Mouse (Mus musculus) cerebellum, adult 2 months (tissue): ENCODE measurements at regions not wholly inside any gene's neighbourhood (a gene's known extent, or its start where the extent isn't known, plus 50 kb on each side); places are given as distances from the start of the nearest gene placed in this dataset.
A peak's percentile ranks its signal among the peaks of the same experiment; 100 is the strongest.

Source experiments
- DNase-seq, 2 experiments: peaks; one replicate each; pipeline ENCODE4 v3.0.0; 2021
- H3K27ac ChIP-seq: fragments of 200-500 bp; 2 replicates; pipeline ENCODE4 v1.5.1; 2012; ENCODE audit warnings: low read length, control low read depth, inconsistent platforms; ENCODE audit not compliant: insufficient read depth
- H3K27me3 ChIP-seq: fragments of 200-500 bp; 2 replicates; pipeline ENCODE4 v1.6.1; 2012; ENCODE audit warnings: inconsistent platforms, mild to moderate bottlenecking, low read length, moderate library complexity; ENCODE audit not compliant: control insufficient read depth, insufficient read depth
- H3K4me1 ChIP-seq: fragments of 200-500 bp; 2 replicates; pipeline ENCODE4 v1.6.1; 2011; ENCODE audit warnings: low read length; ENCODE audit not compliant: control insufficient read depth, insufficient read depth
- H3K4me3 ChIP-seq: fragments of 200-500 bp; replicated peaks from 2 replicates; pipeline ENCODE3; 2011; ENCODE audit warnings: mild to moderate bottlenecking, low read depth, low read length, control low read depth; ENCODE audit not compliant: insufficient read depth
- CTCF ChIP-seq: fragments of 200-500 bp; IDR thresholded peaks from 2 replicates; pipeline ENCODE4 v1.5.1; 2011; ENCODE audit warnings: low read depth, mild to moderate bottlenecking, control low read depth, low read length, moderate library complexity, borderline replicate concordance; ENCODE audit not compliant: insufficient read depth
- POLR2A ChIP-seq: fragments of 200-500 bp; IDR thresholded peaks from 2 replicates; pipeline ENCODE4 v1.6.1; 2011; ENCODE audit warnings: low read length, control low read depth, borderline replicate concordance; ENCODE audit not compliant: insufficient read depth
- WGBS: fragments of 180-500 bp; shearing (Covaris S2); methylation state at CpG from one replicate; pipeline ENCODE4 v1.1.7; 2018; 5-methylcytosine and 5-hydroxymethylcytosine counted together

DNA sequence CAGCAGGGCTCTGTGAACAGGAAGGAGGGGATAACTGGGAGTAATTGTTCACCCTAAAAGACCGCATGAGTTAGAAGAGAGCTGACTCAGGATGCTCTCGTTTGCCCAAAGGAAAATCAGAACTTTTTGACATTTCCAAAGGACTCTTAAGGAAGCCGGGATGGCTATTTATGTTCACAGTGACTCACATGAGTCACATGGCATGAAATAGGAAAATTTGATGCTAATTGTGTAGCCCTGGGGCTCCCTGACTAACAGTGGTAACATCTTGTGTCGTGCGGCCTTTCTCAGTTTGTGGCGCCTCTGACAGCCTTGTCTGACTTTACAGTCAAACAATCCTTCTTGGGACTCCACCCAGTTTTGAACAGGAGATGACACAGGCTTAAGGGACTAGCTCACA, 51.9 kb upstream of the Cacna1a start:
- H3K4me1 ChIP-seq, result peaks cover 8% of the 10 kb centered on the region; the same call in 1 of the 2 replicates
- peak in 1 of 2 experiments; percentile 34 for DNase-seq
- H3K27ac ChIP-seq, result no peak overlapping the region
- H3K4me3 ChIP-seq, result no peak overlapping the region
- H3K27me3 ChIP-seq, result no peaks in the 10 kb centered on the region
- no peak for TF ChIP-seq CTCF
- TF ChIP-seq POLR2A, result no peak
- 68% methylated on average over 6 of the region's 6 CpGs for WGBS

DNA sequence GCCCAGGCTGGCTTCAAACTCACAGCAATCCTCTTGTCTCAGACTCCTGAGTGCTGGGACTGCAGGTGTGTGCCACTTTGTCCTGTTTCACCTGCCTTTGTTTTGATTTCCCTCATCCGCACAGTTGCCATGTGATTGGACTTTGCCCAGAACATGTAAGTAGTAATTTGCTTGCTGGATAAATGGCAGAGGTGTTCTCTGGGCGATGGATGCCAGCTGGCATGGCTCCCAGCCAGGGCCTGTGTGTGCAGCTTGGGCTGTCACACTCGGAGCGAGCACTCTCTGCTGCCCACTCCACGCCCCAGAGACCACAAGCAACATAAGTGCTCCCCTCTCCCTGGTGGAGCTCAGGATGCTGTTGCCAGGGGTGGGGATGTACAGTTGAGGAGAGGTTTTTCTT, 53.9 kb upstream of the Cacna1a start:
- Histone ChIP-seq H3K4me1 (no peaks in the 10 kb centered on the region), H3K27me3 (no peaks in the 10 kb centered on the region), H3K27ac (no peak overlapping the region), H3K4me3 (no peak overlapping the region)
- DNase-seq, result peak in 1 of 2 experiments; percentile 45
- TF ChIP-seq POLR2A (no peak), CTCF (no peak)
- WGBS, result 30% methylated on average over 5 of the region's 5 CpGs

DNA sequence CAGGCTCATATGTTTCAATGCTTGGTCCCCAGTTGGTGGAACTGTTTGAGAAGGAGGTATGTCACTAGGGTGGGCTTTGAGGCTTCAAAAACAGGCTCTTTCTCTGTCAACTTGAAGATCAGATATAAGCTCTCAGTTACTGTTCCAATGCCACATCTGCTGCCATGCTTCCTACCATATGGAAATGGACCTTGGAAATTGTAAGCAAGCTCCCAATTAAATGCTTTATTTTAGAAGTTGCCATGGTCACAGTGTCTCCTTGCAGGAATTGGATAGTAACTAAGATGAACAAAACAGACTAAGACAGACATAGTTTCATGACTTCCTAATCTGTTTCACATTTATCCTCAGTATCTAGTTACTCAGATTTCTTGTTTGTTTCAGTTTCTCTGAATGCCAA, 56.7 kb upstream of the Cacna1a start:
- TF ChIP-seq CTCF (no peak), POLR2A (no peak)
- no peaks in the 10 kb centered on the region for H3K27me3 ChIP-seq
- no peak overlapping the region for H3K4me3 ChIP-seq
- H3K4me1 ChIP-seq, result no peaks in the 10 kb centered on the region
- no peak overlapping the region for H3K27ac ChIP-seq
- DNase-seq, result no peak

DNA sequence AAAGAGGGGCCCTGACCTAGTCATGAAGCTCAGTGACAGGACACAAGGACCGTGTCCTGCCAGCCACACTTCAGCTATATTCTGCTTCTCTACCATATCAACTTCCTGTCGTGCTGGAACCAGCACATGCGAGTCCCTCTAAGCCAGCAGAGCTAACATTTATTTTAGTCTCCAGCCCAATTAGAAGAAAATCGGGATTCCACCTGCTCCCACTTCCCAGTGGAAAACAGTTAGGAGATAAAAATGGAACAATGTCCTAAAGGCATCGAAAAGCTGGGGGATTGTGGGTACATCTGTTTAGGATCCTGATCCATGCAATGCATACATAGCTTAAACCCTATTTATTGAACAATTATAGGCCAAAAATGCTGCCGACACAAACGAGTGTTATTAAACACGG, 58.7 kb upstream of the Cacna1a start:
- TF ChIP-seq CTCF, result no peak
- no peak for TF ChIP-seq POLR2A
- H3K27me3 ChIP-seq, result no peaks in the 10 kb centered on the region
- no peak overlapping the region for H3K27ac ChIP-seq
- H3K4me3 ChIP-seq, result no peak overlapping the region
- no peak for DNase-seq
- 59% methylated on average over 8 of the region's 8 CpGs for WGBS
- H3K4me1 ChIP-seq, result no peaks in the 10 kb centered on the region

DNA sequence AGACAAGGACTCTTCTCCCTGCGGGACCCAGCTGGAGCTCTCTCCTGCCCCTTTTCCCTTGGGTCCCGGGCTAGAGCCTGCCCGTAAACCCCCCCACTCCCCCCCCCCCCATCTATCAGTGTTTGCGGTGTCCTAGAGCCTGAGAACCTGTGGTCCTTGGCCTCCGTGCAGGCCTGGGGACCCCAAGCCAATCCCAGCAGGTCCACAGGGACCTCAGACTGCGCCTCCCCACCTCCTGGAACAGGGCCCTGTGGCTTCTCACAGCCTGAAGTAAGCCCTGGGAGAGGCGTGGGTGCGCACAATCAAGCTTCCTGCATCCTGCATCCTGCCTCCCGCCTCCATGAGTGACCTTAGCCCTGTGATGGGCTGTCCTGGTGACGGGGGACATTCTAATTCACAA, 52.6 kb upstream of the Ccdc130 start:
- TF ChIP-seq POLR2A (no peak), CTCF (no peak)
- Histone ChIP-seq H3K27me3 (no peaks in the 10 kb centered on the region), H3K27ac (no peak overlapping the region), H3K4me3 (no peak overlapping the region), H3K4me1 (no peaks in the 10 kb centered on the region)
- 74% methylated on average over 10 of the region's 10 CpGs for WGBS
- DNase-seq, result no peak

DNA sequence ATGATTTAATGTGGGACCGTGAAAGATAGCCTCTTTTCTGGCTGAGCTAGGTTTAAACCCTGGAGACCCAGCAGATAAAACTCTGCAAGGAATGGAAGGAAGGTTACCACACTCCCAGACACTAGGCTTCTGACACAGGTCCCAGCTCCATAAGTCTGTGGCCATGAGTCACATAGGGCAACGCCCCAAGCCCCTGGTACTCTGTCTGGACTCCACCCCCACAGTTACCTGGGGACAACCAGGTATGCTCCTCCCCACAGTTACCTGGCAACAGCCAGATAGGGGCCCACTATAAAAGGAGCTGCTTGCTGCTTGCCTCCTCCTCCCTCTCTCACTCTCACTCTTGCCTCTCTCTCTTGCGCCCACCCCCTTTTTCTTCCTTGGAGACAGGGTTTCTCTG, 51.7 kb upstream of the Ccdc130 start:
- H3K4me3 ChIP-seq, result no peak overlapping the region
- no peaks in the 10 kb centered on the region for H3K27me3 ChIP-seq
- no peak for DNase-seq
- TF ChIP-seq CTCF (no peak), POLR2A (no peak)
- H3K4me1 ChIP-seq, result no peaks in the 10 kb centered on the region
- WGBS, result 64% methylated on average over 3 of the region's 3 CpGs
- no peak overlapping the region for H3K27ac ChIP-seq
